Mouse (Mus musculus): Measurements from ENCODE around the gene Morc3. TPM values are rescaled to one million over a fixed set of nuclear protein-coding genes. Genes with fewer than 3 reads are reported as not detected.
A peak's percentile ranks its signal among the peaks of the same experiment; 100 is the strongest.
"Not testable (repeated sequence)": the region's sequence is repeated elsewhere in the genome, so short reads cannot be mapped to it uniquely, and the experiment has no call there.

Gene Morc3
- total RNA-seq, 2 experiments from 2014 or later: 123 to 216 TPM

DNA sequence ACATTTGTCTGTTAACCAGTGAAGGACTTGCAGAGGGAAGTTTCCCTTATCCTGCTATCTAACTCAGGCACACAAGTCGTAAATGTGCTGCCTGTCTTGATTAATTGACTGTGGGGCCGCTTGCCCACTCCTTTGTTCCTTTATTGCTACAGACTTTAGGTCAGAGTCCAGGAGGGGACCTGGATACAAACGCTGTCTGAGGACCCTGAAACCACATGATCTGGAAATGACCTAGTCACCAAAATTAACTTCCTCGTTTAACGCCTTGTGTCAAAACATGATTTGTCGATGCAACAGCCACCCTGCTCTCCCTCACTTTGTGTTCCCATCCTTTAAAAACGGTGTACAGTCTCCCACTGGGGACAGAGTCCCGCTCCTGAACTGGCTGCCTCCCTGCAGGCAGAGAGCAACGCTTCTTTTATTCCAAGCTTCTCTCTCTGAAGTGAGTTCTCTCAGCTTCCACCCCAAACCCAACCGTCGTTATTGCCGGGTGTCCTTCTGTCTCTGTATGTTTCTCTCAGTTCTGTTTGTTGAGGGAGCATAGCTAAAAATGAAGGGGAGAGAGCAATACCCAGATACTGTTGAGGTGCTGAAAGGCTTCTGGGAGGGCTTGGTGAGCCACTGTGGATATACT, 13.1 kb upstream of the Morc3 start:
- peak; percentile 48 for ATAC-seq (ENCODE audit: poor library complexity, severe bottlenecking)

DNA sequence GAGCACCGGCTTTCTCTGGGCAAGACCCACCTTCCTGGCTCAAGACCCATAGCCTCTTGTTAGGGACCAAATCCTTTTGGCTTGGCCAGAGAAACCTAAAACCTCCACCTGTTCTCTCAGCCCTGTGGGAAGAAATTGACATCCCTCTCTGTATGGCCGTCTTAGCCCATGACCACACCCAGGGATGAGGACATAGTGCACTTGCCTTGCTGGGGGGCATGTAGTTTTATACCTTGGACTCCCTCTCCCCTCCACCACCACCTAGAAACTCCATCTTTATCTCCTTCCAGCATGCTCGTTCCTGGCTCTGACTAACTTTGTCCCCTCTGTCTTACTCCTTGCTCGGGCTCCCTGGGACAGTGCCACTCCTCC, 12.6 kb upstream of the Morc3 start:
- ATAC-seq (ENCODE audit: poor library complexity, severe bottlenecking): no peak

DNA sequence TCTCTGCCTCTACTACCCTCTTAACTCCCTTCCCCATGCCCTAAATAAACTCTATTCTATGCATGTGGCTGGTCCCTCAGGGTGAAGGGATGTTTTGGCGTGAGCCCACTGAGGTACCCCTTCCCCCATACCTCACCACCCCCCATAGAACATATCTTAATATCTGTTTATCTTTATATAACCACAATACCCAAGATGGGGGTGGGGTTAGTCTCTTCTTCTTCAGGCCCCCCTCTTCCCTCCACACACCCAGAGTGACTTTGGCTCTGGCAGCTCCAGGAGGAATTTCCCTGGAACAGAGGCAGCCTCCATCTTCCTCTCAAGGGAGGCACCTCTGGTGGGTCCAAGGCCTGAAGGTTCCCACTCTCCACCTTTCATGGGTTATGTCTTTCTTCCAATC, 11.9 kb upstream of the Morc3 start:
- no peak for ATAC-seq (ENCODE audit: poor library complexity, severe bottlenecking)

DNA sequence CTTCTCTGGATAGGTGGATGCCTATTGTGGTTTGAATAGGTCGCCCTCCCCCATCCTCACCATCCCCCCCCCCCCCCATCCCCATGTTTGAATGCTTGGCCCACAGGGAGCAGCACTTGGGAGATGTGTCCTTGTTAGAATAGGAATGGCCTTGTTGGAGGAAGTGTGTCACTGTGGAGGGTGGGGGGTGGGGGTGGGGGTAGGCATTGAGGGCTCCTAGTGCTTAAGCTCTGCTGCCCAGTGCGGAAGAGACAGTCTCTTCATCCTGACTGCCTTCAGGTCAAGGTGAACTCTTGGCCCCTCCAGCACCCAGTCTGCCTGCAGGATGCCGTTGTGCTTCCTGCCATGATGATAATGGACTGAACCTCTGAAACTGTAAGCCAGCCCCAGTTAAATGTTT, 10.2 kb upstream of the Morc3 start:
- ATAC-seq (ENCODE audit: poor library complexity, severe bottlenecking): no peak

DNA sequence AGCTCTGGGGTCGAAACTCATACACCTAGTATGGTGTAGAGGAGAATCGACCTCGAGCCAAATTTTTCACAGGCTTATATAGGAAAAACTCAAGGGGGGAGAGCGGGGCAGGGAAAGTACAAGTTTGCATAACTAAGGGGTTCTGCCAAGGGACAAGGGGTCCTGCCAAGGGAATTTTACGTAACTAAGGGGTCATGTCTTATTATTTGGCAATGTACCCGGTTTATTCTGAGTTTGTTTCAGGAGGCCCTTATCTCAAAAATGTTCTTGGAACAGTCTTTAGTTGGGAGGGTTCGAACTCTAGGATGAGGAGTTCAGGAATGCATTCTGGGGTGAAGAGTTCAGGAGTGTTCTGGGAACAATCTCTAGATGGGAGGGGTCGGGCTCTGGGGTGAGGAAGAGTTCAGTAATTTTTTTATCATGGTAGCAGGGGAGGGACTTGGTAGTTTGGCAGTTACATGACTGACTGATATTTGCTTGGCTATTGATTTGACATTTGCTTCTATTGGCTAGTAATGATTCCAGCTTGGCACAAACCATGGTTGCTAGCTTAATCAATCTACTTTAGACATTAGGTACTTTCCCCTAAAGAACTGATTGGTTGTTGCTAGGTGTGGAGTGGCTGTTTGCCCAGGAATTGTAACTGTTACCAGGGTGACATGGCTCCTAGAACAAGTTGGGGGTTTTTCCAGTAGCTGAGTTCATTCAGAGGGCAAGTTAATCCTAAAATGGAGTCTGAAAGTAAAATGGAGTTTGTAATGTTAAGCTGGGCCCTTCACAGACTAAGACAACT, 9.3 kb upstream of the Morc3 start:
- ATAC-seq (ENCODE audit: poor library complexity, severe bottlenecking): not testable (repeated sequence)

DNA sequence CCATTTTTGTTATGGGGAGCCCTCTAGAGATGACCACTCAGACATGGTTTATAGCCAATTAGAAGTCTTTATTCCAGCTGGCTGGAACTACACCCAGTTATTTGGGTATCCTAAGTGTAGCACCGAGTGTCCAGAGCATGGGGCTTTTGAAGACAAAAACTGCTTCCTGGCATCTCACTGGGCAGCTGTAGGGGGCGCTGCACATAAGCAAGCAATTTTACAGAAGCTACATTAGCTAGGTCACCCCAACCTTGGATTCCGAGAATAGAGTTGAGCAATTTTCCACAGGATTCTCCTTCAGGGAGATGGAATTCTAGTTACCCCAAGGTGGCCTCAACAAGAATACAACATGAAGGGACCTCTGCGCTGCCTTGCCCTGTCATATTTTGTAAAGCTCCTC, 7.1 kb upstream of the Morc3 start:
- 0 out of 2 replicates have a peak, but pooled peaks have one; percentile 40 for ATAC-seq (ENCODE audit: poor library complexity, severe bottlenecking)

DNA sequence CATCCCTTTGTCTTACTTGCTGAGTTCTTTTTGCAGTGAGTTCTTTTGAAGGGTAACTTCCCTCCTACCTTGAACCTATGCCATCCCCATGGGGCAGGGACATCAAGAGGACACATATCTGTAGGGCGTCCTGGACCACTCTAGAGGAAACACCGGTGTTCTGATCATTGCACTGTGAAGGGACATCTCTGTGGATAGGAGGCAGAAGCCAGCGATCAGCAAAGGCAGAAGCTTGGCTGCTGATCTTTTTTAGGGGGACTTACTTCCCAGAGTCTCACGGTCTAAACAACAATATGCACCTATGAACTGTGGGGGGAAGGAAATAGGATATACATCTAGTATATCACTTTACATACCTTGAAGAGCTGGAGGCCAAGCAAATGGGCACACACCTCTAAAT, 6.5 kb upstream of the Morc3 start:
- ATAC-seq (ENCODE audit: poor library complexity, severe bottlenecking): no peak

DNA sequence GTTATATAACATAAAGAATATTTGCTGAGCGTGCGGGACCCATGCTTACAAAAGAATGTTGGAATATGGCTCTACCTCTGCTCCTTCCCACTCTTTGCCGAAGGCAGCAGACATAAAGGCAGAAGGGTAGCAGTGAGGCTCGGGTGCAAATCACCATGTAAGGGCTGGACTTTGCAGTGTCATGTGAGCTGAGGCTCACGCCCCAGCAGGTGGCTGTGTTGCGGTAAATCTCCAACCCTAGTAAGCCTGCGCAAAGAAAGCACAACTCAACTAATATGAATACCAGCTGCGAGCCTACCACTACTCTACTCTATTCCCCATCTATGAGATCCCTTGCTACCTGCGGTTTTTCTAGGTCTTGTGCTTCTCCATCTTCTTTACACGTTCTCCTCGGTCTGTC, 5.9 kb upstream of the Morc3 start:
- ATAC-seq (ENCODE audit: poor library complexity, severe bottlenecking): no peak

DNA sequence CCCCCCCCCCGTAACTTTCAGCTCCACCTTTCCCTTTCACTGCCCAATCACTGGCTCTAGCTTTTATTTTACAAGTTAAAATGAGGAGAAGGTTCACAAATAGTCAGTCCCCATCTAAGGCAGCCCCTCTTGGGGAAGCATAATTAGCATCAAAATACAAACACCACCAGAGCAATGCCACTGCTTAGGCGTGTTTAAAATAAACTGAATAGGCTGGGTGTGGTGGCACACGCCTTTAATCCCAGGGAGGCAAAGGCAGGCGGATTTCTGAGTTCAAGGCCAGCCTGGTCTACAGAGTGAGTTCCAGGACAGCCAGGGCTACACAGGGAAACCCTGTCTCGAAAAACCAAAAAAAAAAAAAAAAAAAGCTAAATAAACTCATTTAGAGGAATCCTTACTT, 5.4 kb upstream of the Morc3 start:
- not testable (repeated sequence) for ATAC-seq (ENCODE audit: poor library complexity, severe bottlenecking)

DNA sequence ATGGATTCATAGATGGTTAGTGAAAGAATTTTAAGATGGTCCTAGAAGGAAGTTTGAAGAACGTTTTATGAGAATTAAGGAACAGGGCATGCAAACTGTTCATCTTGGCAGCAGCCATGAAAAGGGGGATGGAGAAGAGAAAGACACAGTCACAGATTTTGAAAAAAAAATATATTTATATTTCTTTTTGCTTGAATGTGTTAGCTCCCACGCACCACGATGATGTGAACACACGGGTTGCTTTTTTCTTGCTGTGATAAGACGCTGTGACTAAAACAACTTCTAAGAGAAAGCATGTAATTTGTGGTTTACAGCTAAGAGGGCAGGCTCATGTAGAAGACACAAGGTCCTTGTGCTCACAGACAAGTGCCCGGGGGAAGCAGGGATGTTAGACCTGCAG, 5.0 kb upstream of the Morc3 start:
- no peak for ATAC-seq (ENCODE audit: poor library complexity, severe bottlenecking)

DNA sequence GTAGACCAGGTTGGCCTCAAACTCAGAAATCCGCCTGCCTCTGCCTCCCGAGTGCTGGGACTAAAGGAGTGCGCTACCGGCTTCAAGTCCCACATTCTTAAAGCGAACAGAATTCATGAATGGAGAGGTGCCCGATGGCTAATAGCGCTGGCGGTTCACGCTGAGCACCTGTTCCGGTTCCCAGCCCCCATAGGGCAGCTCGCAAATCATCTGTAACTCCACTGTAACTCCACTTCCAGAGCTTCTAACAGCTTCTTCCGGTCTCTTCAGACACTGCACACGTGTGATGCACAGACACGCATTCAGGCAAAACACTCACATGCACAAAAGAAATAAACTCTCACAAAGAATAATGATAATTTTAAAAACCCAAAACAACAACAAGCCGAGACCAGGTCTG, 2.4 kb upstream of the Morc3 start:
- ATAC-seq (ENCODE audit: poor library complexity, severe bottlenecking): no peak

DNA sequence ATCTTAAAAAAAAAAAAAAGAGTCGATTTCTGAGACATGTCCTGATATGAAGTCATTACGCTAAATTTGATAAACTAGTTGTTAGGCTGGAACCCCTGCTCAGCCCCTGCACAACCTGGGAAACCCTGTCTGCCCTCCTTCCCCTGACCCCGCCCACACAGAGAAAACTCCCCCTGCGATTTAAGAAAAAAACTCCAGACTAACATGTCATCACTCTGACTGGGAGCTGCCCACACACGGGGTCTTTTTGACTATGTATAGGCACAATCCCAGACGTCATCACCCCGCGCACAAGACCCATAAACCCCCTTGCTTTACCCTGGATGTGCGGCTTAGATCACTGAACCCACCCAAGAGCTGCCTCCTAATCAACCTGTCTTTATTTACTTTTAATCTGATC, 1.9 kb upstream of the Morc3 start:
- no peak for ATAC-seq (ENCODE audit: poor library complexity, severe bottlenecking)

DNA sequence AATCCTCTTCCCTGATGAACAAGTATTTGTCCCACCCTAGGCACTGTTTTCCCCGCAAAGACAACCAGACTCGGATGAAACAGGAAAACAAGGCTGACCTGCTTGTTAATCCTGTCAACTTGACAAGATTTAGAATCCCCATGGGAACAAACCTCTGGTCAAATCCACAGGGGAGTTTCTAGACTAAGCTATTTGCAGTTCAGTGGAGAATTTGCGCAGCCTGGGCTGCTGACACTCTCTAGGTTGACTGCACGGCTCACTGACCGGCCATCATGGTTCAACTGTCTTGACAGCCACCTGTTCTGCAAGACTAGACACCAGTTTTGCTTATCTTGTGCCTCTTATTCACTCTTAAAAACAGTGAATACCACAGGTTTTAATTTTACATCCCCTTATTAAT, 1.0 kb upstream of the Morc3 start:
- no peak for ATAC-seq (ENCODE audit: poor library complexity, severe bottlenecking)

DNA sequence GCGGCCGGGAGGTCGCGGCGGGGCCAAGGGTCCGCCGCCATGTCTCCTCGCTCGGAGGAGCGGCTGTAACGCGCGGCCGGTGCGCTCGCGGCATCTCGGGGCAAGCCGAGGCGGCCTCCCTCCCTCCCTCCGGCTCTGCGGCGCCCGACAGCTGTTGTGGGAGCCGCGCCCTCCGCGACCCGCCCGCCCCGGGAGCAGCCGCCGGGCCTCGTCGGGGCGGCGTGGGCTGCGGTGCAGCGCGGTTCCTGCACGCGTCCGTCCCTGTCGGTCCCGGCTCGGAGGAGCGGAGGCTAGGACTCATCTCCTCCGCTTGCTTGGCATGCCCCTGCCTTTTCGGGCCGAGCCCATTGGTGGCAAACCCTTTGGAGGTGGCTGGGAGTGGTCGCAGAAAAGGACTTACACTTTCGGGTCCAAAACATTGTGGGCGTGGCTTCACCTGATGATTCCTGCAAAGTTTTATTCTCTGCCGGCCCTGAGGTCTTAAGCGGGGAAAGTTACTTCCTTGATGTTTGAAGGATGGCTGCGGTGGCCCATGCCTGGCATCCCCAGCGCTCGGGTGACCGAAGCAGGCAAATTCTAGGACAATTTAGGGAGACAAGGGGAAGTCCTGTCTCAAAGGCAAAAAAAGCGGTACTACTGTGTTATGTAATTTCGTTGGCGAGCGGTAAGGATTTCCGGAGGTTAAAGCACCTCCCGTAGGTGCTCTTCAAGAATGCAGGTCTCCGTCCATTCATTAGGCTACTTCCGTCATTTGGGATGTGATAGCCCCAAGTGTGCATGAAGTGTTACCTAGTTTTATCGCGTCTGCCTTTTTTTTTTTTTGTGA, 743 bp downstream of the Morc3 start:
- ATAC-seq (ENCODE audit: poor library complexity, severe bottlenecking): peak; percentile 64

DNA sequence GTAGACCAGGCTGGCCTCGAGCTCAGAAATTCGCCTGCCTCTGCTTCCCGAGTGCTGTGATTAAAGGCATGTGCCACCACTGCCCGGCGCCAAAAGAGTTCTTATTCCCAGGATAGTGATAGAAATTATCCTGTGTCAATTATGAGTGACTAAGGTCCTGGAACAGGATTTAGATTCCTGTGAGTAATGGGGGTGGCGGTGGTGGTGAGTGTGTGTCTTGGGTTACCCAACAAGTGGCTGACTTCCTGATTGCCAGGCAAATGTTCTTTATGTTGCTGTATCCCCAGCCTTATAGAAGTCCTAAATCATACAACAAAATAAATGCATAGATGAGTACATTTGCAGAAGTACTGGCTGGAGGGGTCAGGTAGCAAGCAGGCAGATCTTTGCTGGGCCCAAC, 1.6 kb downstream of the Morc3 start:
- peak; percentile 36 for ATAC-seq (ENCODE audit: poor library complexity, severe bottlenecking)

DNA sequence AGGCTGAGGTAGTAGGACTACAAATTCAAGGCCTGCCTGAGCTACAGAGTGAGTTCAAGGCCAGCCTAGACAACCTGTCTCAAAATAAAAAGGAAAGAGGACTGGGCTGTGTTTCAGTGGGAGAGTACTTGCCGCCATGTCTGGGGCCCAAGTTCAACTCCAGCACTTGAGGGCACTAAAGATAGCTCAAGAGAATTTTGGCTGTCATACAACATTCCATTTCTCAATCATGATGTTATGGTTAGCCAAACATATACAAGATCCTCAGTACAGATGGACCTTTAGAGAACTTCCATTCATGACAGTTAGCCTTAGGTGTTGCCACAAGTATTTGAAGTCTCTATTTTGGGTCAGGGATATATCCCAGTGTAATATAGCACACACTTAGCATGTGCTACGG, 2.2 kb downstream of the Morc3 start:
- ATAC-seq (ENCODE audit: poor library complexity, severe bottlenecking): no peak

DNA sequence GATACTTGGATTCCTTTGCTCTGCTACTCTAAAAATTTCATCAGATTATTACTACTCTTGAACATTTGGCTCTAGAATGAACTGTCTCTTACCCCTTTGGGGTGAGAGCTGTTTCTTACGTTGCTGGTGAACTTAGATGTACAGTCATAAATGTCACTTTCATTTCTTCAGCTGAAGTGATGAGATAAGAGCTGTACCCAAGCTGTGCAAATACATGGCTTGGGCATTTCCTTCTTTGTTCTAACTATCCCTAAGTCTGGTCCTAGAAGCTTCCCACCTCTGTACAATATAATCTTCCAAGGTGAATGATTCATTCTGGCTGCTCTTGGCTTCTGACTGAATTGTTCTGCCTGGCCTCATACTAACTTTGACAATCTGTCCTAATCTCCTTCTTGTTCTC, 7.1 kb downstream of the Morc3 start:
- no peak for ATAC-seq (ENCODE audit: poor library complexity, severe bottlenecking)

DNA sequence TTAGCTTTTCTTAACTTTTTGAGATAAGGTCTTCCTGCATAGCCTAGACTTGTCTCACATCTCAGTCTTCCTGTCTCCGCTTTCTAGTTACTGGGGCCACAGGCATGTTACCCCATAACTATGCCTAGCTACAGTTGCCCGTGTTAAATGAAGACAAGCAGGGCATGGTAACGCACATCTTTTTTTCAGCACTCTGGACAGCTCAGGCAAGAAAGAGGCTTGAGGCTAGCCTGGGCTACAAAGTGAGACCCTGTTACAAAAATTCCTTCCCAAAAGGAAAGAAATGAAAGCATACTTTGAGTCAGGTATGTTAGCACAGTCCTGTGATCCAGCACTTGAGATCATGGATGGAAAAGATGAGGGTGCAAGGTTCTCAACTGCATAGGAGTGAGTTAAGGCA, 18.6 kb downstream of the Morc3 start:
- ATAC-seq (ENCODE audit: poor library complexity, severe bottlenecking): no peak

DNA sequence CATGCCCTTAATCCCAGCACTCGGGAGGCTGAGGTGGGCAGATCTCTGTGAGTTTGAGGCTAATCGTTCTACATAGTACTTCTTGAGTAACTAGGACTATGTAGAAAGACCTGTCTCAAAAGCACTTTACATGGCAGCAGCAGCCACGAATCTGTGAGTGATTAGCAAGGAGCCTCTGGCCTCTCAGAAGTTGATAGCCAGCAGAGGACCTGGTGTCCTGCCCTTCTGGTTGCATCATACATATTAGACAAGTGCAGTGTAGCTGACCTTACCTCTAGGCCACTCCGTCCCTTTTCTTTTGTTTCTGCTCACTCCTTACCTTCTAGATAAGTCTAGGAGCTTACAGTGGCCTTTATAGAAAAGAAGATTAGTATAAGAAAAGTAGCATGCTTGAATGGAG, 28.0 kb downstream of the Morc3 start:
- no peak for ATAC-seq (ENCODE audit: poor library complexity, severe bottlenecking)

DNA sequence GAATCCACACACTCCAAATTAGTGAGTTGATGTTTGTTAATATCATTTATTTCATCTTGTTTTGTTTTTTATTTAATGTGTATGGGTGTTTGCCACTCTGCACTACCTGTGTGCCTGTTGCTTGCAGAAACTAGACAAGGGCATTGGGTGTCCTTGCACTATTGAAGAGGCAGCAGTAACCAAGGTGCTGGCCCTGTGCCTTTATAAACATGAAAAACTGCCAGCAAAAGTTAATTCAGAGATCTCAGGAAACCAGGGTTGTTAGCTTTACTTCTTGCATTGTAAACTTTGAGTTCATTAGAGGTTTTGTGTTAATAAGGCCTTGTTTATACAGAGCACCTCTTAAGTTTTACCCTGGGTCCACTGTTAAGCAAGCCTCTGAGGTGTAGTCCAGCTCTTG, 28.8 kb downstream of the Morc3 start:
- ATAC-seq (ENCODE audit: poor library complexity, severe bottlenecking): no peak

DNA sequence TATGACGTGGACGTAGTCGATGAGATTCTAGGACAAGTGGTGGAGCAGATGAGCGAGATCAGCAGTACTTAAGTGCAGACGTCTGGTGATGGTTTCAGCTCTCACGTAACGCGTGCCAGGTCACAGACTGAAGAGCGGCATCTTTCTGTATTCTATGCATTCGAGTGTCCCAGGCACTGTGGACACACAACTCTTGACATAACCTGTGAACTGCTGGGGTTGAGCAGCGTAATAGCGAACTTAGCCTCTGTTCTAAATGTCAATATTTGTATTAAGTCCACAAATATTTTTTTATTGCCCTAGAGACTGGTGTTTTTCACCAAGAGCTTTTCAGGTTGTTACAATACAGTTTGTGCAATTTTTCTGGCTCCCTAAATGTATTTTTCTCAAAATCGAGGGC, 42.9 kb downstream of the Morc3 start:
- no peak for ATAC-seq (ENCODE audit: poor library complexity, severe bottlenecking)
